Mouse (Mus musculus): ENCODE data around the gene Stmn3.

- TF ChIP-seq POLR2A (IDR thresholded peaks at IDR 0.05; ENCODE audit: control insufficient read depth, extremely low read depth, insufficient read depth, low read length, poor library complexity), result no peak
- no peak for TF ChIP-seq CTCF (IDR thresholded peaks at IDR 0.05; ENCODE audit: borderline replicate concordance, control insufficient read depth, extremely low read depth, insufficient read depth, low read length, poor library complexity)
Observed at GRCm38 (mm10) chr2:181340426-181340825, 26.1 kb upstream of the Stmn3 start.

Data from thymus, adult 2 months (tissue).